Mouse (Mus musculus): ENCODE data around the gene Cxcl12.
A peak's percentile ranks its signal among the peaks of the same experiment; 100 is the strongest.

Cxcl12 gene

GRCm38 (mm10) chr6:117175113-117175793 lies 6.9 kb downstream of the Cxcl12 start:
- DNase-seq: no peak

GRCm38 (mm10) chr6:117176406-117176805 lies 8.1 kb downstream of the Cxcl12 start:
- DNase-seq: no peak

GRCm38 (mm10) chr6:117180303-117180702 lies 12.0 kb downstream of the Cxcl12 start:
- no peak for DNase-seq

GRCm38 (mm10) chr6:117185381-117185780 lies 17.0 kb downstream of the Cxcl12 start:
- DNase-seq: no peak

GRCm38 (mm10) chr6:117190453-117190852 lies 22.1 kb downstream of the Cxcl12 start:
- no peak for DNase-seq

- DNase-seq: no peak
These were observed 23.4 kb downstream of the Cxcl12 start for GRCm38 (mm10) chr6:117191741-117192140.

GRCm38 (mm10) chr6:117192678-117193077 lies 24.3 kb downstream of the Cxcl12 start:
- no peak for DNase-seq

- no peak for DNase-seq
These were observed 26.9 kb downstream of the Cxcl12 start for GRCm38 (mm10) chr6:117195270-117195669.

GRCm38 (mm10) chr6:117198871-117199270 lies 30.5 kb downstream of the Cxcl12 start:
- DNase-seq: no peak

- DNase-seq: no peak
These were observed 31.4 kb downstream of the Cxcl12 start for GRCm38 (mm10) chr6:117199718-117200117.

- no peak for DNase-seq
These were observed 32.6 kb downstream of the Cxcl12 start for GRCm38 (mm10) chr6:117200916-117201315.

- no peak for DNase-seq
These were observed 33.1 kb downstream of the Cxcl12 start for GRCm38 (mm10) chr6:117201396-117201795.

- DNase-seq: no peak
These were observed 33.5 kb downstream of the Cxcl12 start for GRCm38 (mm10) chr6:117201859-117202258.

GRCm38 (mm10) chr6:117202856-117203400 lies 34.6 kb downstream of the Cxcl12 start:
- no peak for DNase-seq

GRCm38 (mm10) chr6:117204112-117204511 lies 35.8 kb downstream of the Cxcl12 start:
- no peak for DNase-seq

- no peak for DNase-seq
These were observed 38.5 kb downstream of the Cxcl12 start for GRCm38 (mm10) chr6:117206834-117207233.

- no peak for DNase-seq
These were observed 39.0 kb downstream of the Cxcl12 start for GRCm38 (mm10) chr6:117207289-117207688.

GRCm38 (mm10) chr6:117210086-117210485 lies 41.8 kb downstream of the Cxcl12 start:
- no peak for DNase-seq

GRCm38 (mm10) chr6:117210536-117210935 lies 42.2 kb downstream of the Cxcl12 start:
- no peak for DNase-seq

- DNase-seq: no peak
These were observed 46.2 kb downstream of the Cxcl12 start for GRCm38 (mm10) chr6:117214506-117214905.

GRCm38 (mm10) chr6:117218442-117219299 lies 50.3 kb downstream of the Cxcl12 start:
- peak; percentile 18 for DNase-seq

- DNase-seq: no peak
These were observed 51.0 kb downstream of the Cxcl12 start for GRCm38 (mm10) chr6:117219300-117219680.

GRCm38 (mm10) chr6:117219911-117220481 lies 51.7 kb downstream of the Cxcl12 start:
- DNase-seq: no peak
